Mouse (Mus musculus) stomach, embryonic 14.5 days (tissue): ENCODE measurements around the gene Phgr1. TPM values are rescaled to one million over a fixed set of nuclear protein-coding genes. Genes with fewer than 3 reads are reported as not detected.
A peak's percentile ranks its signal among the peaks of the same experiment; 100 is the strongest.

Experiments
- ATAC-seq: fragments of 200-750 bp; cut with Nextera tagmentation; 2 replicates; pipeline ENCODE4 v1.8.0; 2017; ENCODE audit warnings: low read depth, moderate TSS enrichment; ENCODE audit not compliant: insufficient number of reproducible peaks, insufficient read depth, low FRiP score
- H3K27ac ChIP-seq: fragments of 300-500 bp; sonication (generic); 2 replicates; pipeline ENCODE4 v1.5.1; 2014; ENCODE audit warnings: mild to moderate bottlenecking, low read length, moderate library complexity, mixed read lengths
- H3K27me3 ChIP-seq: fragments of 300-500 bp; sonication (generic); 2 replicates; pipeline ENCODE4 v1.6.1; 2014; ENCODE audit warnings: low read length, control low read depth, mixed read lengths; ENCODE audit not compliant: control insufficient read depth, insufficient read depth
- H3K36me3 ChIP-seq: fragments of 300-500 bp; sonication (generic); 2 replicates; pipeline ENCODE4 v1.6.1; 2014; ENCODE audit warnings: mild to moderate bottlenecking, control low read depth, low read length, moderate library complexity, mixed read lengths; ENCODE audit not compliant: control insufficient read depth, insufficient read depth
- H3K4me1 ChIP-seq: fragments of 300-500 bp; sonication (generic); 2 replicates; pipeline ENCODE4 v1.6.1; 2014; ENCODE audit warnings: low read length, control low read depth, mixed read lengths; ENCODE audit not compliant: control insufficient read depth, insufficient read depth
- H3K4me2 ChIP-seq: fragments of 300-500 bp; sonication (generic); replicated peaks from 2 replicates; pipeline ENCODE4 v1.6.1; 2014; ENCODE audit warnings: low read depth, low read length, control low read depth
- H3K4me3 ChIP-seq: fragments of 300-500 bp; sonication (generic); 2 replicates; pipeline ENCODE4 v1.5.1; 2014; ENCODE audit warnings: low read depth, low read length, control low read depth
- H3K9ac ChIP-seq: fragments of 300-500 bp; sonication (generic); replicated peaks from 2 replicates; pipeline ENCODE4 v1.6.1; 2014; ENCODE audit warnings: low read depth, mild to moderate bottlenecking, control low read depth, low read length, moderate library complexity, mixed read lengths
- H3K9me3 ChIP-seq: fragments of 300-500 bp; sonication (generic); 2 replicates; pipeline ENCODE4 v1.6.1; 2016; ENCODE audit warnings: low read depth, low read length, control low read depth; ENCODE audit not compliant: control insufficient read depth
- WGBS: fragments of 180-500 bp; shearing (Covaris S2); extraction: QIAGEN DNeasy Blood & Tissue Kit; methylation state at CpG from one replicate; pipeline ENCODE4 v1.1.7; 2014; 5-methylcytosine and 5-hydroxymethylcytosine counted together
- polyA plus RNA-seq: library from polyadenylated mRNA; unstranded; fragments of >200 nt; fragmentation: Nextera tagmentation; extraction: Ambion mirVana; gene quantifications from 2 replicates; pipeline ENCODE4 v1.2.1, GENCODE M21; 2014

Phgr1 gene
- polyA plus RNA-seq, 1 experiment from 2014 or later = 24.8 TPM

- Histone ChIP-seq H3K27ac (no peak within 1 kb of the TSS), H3K27me3 (no peaks in the 10 kb centered on the region), H3K4me1 (peaks cover 9% of the 10 kb centered on the region; the same call in 1 of the 2 replicates), H3K36me3 (no peaks in the 10 kb centered on the region), H3K9me3 (no peaks in the 10 kb centered on the region), H3K4me3 (peak within 1 kb of the TSS; percentile 27), H3K9ac (peak within 1 kb of the TSS; percentile 1; the same call in 1 of the 2 replicates), H3K4me2 (peak within 1 kb of the TSS; percentile 48)
- WGBS = 11% methylated on average over 39 of the region's 39 CpGs
- ATAC-seq = peak; percentile 86; the same call in 1 of the 2 replicates
Measured at GRCm38 (mm10) chr2:118779504-118780480, 7.2 kb downstream of the Phgr1 start, which contains the start of gene Disp2. Gene Disp2 (plus strand): TSS chr2:118779719.

GRCm38 (mm10) chr2:118781115-118781514, 8.5 kb downstream of the Phgr1 start:
- ATAC-seq = no peak
- H3K4me2 ChIP-seq = no peak overlapping the region
- no peaks in the 10 kb centered on the region for H3K36me3 ChIP-seq
- 41% methylated on average over 1 of the region's 1 CpGs for WGBS
- no peaks in the 10 kb centered on the region for H3K9me3 ChIP-seq
- H3K27me3 ChIP-seq = no peaks in the 10 kb centered on the region
- H3K9ac ChIP-seq = no peak overlapping the region
- H3K4me1 ChIP-seq = no peaks in the 10 kb centered on the region
- no peak overlapping the region for H3K27ac ChIP-seq
- H3K4me3 ChIP-seq = no peak overlapping the region

- ATAC-seq = no peak
- WGBS = 60% methylated on average over 4 of the region's 4 CpGs
- Histone ChIP-seq H3K9me3 (no peaks in the 10 kb centered on the region), H3K4me3 (no peak overlapping the region), H3K36me3 (no peaks in the 10 kb centered on the region), H3K27ac (no peak overlapping the region), H3K9ac (no peak overlapping the region), H3K4me1 (no peaks in the 10 kb centered on the region), H3K4me2 (no peak overlapping the region), H3K27me3 (no peaks in the 10 kb centered on the region)
Measured at GRCm38 (mm10) chr2:118782303-118782702, 9.7 kb downstream of the Phgr1 start.

- no peaks in the 10 kb centered on the region for H3K27me3 ChIP-seq
- 50% methylated on average over 5 of the region's 5 CpGs for WGBS
- H3K36me3 ChIP-seq = no peaks in the 10 kb centered on the region
- no peak overlapping the region for H3K27ac ChIP-seq
- ATAC-seq = no peak
- H3K9me3 ChIP-seq = no peaks in the 10 kb centered on the region
- H3K4me3 ChIP-seq = no peak overlapping the region
- no peak overlapping the region for H3K4me2 ChIP-seq
- H3K4me1 ChIP-seq = no peaks in the 10 kb centered on the region
- H3K9ac ChIP-seq = no peak overlapping the region
Measured at GRCm38 (mm10) chr2:118783093-118783492, 10.5 kb downstream of the Phgr1 start.

- WGBS = 87% methylated on average over 7 of the region's 7 CpGs
- Histone ChIP-seq H3K9ac (no peak overlapping the region), H3K27me3 (no peaks in the 10 kb centered on the region), H3K9me3 (no peaks in the 10 kb centered on the region), H3K4me1 (no peaks in the 10 kb centered on the region), H3K4me2 (no peak overlapping the region), H3K27ac (no peak overlapping the region), H3K4me3 (no peak overlapping the region), H3K36me3 (no peaks in the 10 kb centered on the region)
- no peak for ATAC-seq
Measured at GRCm38 (mm10) chr2:118783663-118784062, 11.1 kb downstream of the Phgr1 start.

- Histone ChIP-seq H3K36me3 (no peaks in the 10 kb centered on the region), H3K9me3 (no peaks in the 10 kb centered on the region), H3K27ac (no peak overlapping the region), H3K9ac (no peak overlapping the region), H3K4me2 (no peak overlapping the region), H3K4me3 (no peak overlapping the region), H3K4me1 (no peaks in the 10 kb centered on the region; the same call in 1 of the 2 replicates), H3K27me3 (no peaks in the 10 kb centered on the region)
- 71% methylated on average over 5 of the region's 5 CpGs for WGBS
- no peak for ATAC-seq
Measured at GRCm38 (mm10) chr2:118786525-118786924, 14.0 kb downstream of the Phgr1 start.

GRCm38 (mm10) chr2:118789501-118789900, 16.9 kb downstream of the Phgr1 start:
- no peaks in the 10 kb centered on the region for H3K9me3 ChIP-seq
- ATAC-seq = no peak
- H3K4me2 ChIP-seq = no peak overlapping the region
- WGBS = 92% methylated on average over 11 of the region's 11 CpGs
- no peaks in the 10 kb centered on the region; the same call in 1 of the 2 replicates for H3K4me1 ChIP-seq
- H3K27me3 ChIP-seq = no peaks in the 10 kb centered on the region
- no peak overlapping the region for H3K27ac ChIP-seq
- no peak overlapping the region for H3K9ac ChIP-seq
- H3K36me3 ChIP-seq = no peaks in the 10 kb centered on the region
- no peak overlapping the region for H3K4me3 ChIP-seq

- no peak; the same call in 1 of the 2 replicates for ATAC-seq
- no peaks in the 10 kb centered on the region for H3K9me3 ChIP-seq
- no peak overlapping the region for H3K27ac ChIP-seq
- peak overlapping the region; percentile 22 for H3K4me2 ChIP-seq
- H3K27me3 ChIP-seq = no peaks in the 10 kb centered on the region
- no peak overlapping the region for H3K4me3 ChIP-seq
- no peaks in the 10 kb centered on the region; the same call in 1 of the 2 replicates for H3K4me1 ChIP-seq
- H3K36me3 ChIP-seq = no peaks in the 10 kb centered on the region
- H3K9ac ChIP-seq = no peak overlapping the region
- 52% methylated on average over 12 of the region's 12 CpGs for WGBS
Measured at GRCm38 (mm10) chr2:118790221-118790550, 17.6 kb downstream of the Phgr1 start.
